Mouse (Mus musculus): ENCODE results near the gene Dapk2.

DNA sequence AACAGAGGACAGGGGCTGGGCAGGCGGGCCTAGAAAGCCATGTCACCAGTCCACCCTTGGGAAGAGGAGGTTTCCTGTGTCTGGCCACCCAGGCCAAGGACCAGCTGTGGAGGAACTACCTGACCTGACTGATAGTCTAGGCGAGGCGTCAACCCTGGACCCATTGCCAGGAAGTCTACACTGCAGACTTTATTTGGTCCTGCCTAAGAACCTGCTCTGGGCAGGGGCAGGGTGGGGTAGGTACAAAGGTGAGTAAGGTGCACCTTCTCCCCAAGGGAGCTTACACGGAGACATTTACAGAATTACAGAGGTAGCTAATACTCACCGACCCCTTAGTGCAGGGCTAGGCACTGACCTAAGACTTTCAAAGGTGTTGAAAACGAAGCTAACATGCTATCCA lies 4.4 kb upstream of the Dapk2 start:
- TF ChIP-seq CTCF (conservative IDR thresholded peaks at IDR 0.05; ENCODE audit: insufficient read depth, insufficient read length, low read depth, low read length) (no peak), POLR2A (IDR thresholded peaks at IDR 0.05; ENCODE audit: low read depth, low read length) (no peak)
